Mouse (Mus musculus): ENCODE results near the gene Fthl17e. TPM values are rescaled to one million over a fixed set of nuclear protein-coding genes. Genes with fewer than 3 reads are reported as not detected.
A peak's percentile ranks its signal among the peaks of the same experiment; 100 is the strongest.
"Not testable (repeated sequence)": the region's sequence is repeated elsewhere in the genome, so short reads cannot be mapped to it uniquely, and the experiment has no call there.

Fthl17e gene
- total RNA-seq (2012; rRNA removed) = 0.42 and 1.1 TPM in 2 replicates

- H3K4me3 ChIP-seq (ENCODE audit: insufficient read depth in 1 of 2, low read depth in 1 of 2, low read length in 2 of 2, poor library complexity in 1 of 2, severe bottlenecking in 1 of 2); H3K9ac ChIP-seq (ENCODE audit: insufficient read depth, low read depth, low read length, poor library complexity, severe bottlenecking); H3K27ac ChIP-seq (ENCODE audit: insufficient read depth, low read depth, low read length, poor library complexity, severe bottlenecking); DNase-seq (ENCODE audit: low read depth, low spot score); H3K9me3 ChIP-seq (ENCODE audit: control insufficient read depth, insufficient read depth, low read depth, low read length); in situ Hi-C loops (cut with MboI; ENCODE audit: low sequenced_read_pairs in 2 of 2, unreplicated experiment in 2 of 2); H3K36me3 ChIP-seq (ENCODE audit: control insufficient read depth, insufficient read depth, low read length, poor library complexity, severe bottlenecking); H3K4me1 ChIP-seq (ENCODE audit: control insufficient read depth in 2 of 2, insufficient read depth in 2 of 2, low read length in 2 of 2, poor library complexity in 1 of 2): not testable (repeated sequence)
Observed at GRCm38 (mm10) chrX:9033193-9033592, at the start of gene Fthl17e. TSS of gene Fthl17e (plus strand) at chrX:9033493.

GRCm38 (mm10) chrX:8986655-8987054, 46.6 kb upstream of the Fthl17e start, which contains the start of gene Fthl17d:
TSS of gene Fthl17d (minus strand) at chrX:8986755.
- in situ Hi-C loops (cut with MboI; ENCODE audit: low sequenced_read_pairs in 2 of 2, unreplicated experiment in 2 of 2); H3K4me3 ChIP-seq (ENCODE audit: insufficient read depth in 1 of 2, low read depth in 1 of 2, low read length in 2 of 2, poor library complexity in 1 of 2, severe bottlenecking in 1 of 2); H3K4me1 ChIP-seq (ENCODE audit: control insufficient read depth in 2 of 2, insufficient read depth in 2 of 2, low read length in 2 of 2, poor library complexity in 1 of 2); DNase-seq (ENCODE audit: low read depth, low spot score); H3K9me3 ChIP-seq (ENCODE audit: control insufficient read depth, insufficient read depth, low read depth, low read length); H3K27ac ChIP-seq (ENCODE audit: insufficient read depth, low read depth, low read length, poor library complexity, severe bottlenecking); H3K9ac ChIP-seq (ENCODE audit: insufficient read depth, low read depth, low read length, poor library complexity, severe bottlenecking); H3K36me3 ChIP-seq (ENCODE audit: control insufficient read depth, insufficient read depth, low read length, poor library complexity, severe bottlenecking): not testable (repeated sequence)

- H3K36me3 ChIP-seq (ENCODE audit: control insufficient read depth, insufficient read depth, low read length, poor library complexity, severe bottlenecking) = no peaks in the 10 kb centered on the region
- TF ChIP-seq MAFK (IDR thresholded peaks at IDR 0.05; ENCODE audit: insufficient read depth, low read depth, low read length) (no peak), HCFC1 (IDR thresholded peaks at IDR 0.05; ENCODE audit: borderline replicate concordance, insufficient read depth, low read length) (no peak), ZNF384 (IDR thresholded peaks at IDR 0.05; ENCODE audit: low read depth, low read length) (no peak), CHD2 (IDR thresholded peaks at IDR 0.05; ENCODE audit: low read depth, low read length) (no peak), ZC3H11A (IDR thresholded peaks at IDR 0.05; ENCODE audit: borderline replicate concordance, low read depth, low read length) (no peak)
Observed at GRCm38 (mm10) chrX:9016079-9016478, 17.2 kb upstream of the Fthl17e start.

GRCm38 (mm10) chrX:9019481-9019880, 13.8 kb upstream of the Fthl17e start:
- no peaks in the 10 kb centered on the region for H3K36me3 ChIP-seq (ENCODE audit: control insufficient read depth, insufficient read depth, low read length, poor library complexity, severe bottlenecking)
- TF ChIP-seq CHD2 (IDR thresholded peaks at IDR 0.05; ENCODE audit: low read depth, low read length) (no peak), HCFC1 (IDR thresholded peaks at IDR 0.05; ENCODE audit: borderline replicate concordance, insufficient read depth, low read length) (no peak), MAFK (IDR thresholded peaks at IDR 0.05; ENCODE audit: insufficient read depth, low read depth, low read length) (no peak), ZNF384 (IDR thresholded peaks at IDR 0.05; ENCODE audit: low read depth, low read length) (no peak), ZC3H11A (IDR thresholded peaks at IDR 0.05; ENCODE audit: borderline replicate concordance, low read depth, low read length) (no peak)
- H3K9me3 ChIP-seq (ENCODE audit: control insufficient read depth, insufficient read depth, low read depth, low read length) = no peaks in the 10 kb centered on the region
- no peak overlapping the region for H3K9ac ChIP-seq (ENCODE audit: insufficient read depth, low read depth, low read length, poor library complexity, severe bottlenecking)
- in situ Hi-C loops (cut with MboI; ENCODE audit: low sequenced_read_pairs in 2 of 2, unreplicated experiment in 2 of 2) = no loop called here
- H3K4me1 ChIP-seq (ENCODE audit: control insufficient read depth in 2 of 2, insufficient read depth in 2 of 2, low read length in 2 of 2, poor library complexity in 1 of 2) = no peaks in the 10 kb centered on the region
- H3K4me3 ChIP-seq (ENCODE audit: insufficient read depth in 1 of 2, low read depth in 1 of 2, low read length in 2 of 2, poor library complexity in 1 of 2, severe bottlenecking in 1 of 2) = no peak overlapping the region
- H3K27ac ChIP-seq (ENCODE audit: insufficient read depth, low read depth, low read length, poor library complexity, severe bottlenecking) = no peak overlapping the region
- DNase-seq (ENCODE audit: low read depth, low spot score) = no peak

More at GRCm38 (mm10) chrX:9016079-9016478, 17.2 kb upstream of the Fthl17e start:
- Histone ChIP-seq H3K4me3 (ENCODE audit: insufficient read depth in 1 of 2, low read depth in 1 of 2, low read length in 2 of 2, poor library complexity in 1 of 2, severe bottlenecking in 1 of 2) (no peak overlapping the region), H3K4me1 (ENCODE audit: control insufficient read depth in 2 of 2, insufficient read depth in 2 of 2, low read length in 2 of 2, poor library complexity in 1 of 2) (no peaks in the 10 kb centered on the region), H3K9ac (ENCODE audit: insufficient read depth, low read depth, low read length, poor library complexity, severe bottlenecking) (no peak overlapping the region), H3K27ac (ENCODE audit: insufficient read depth, low read depth, low read length, poor library complexity, severe bottlenecking) (no peak overlapping the region), H3K9me3 (ENCODE audit: control insufficient read depth, insufficient read depth, low read depth, low read length) (no peaks in the 10 kb centered on the region)
- DNase-seq (ENCODE audit: low read depth, low spot score) = no peak
- in situ Hi-C loops (cut with MboI; ENCODE audit: low sequenced_read_pairs in 2 of 2, unreplicated experiment in 2 of 2) = no loop called here

- H3K9me3 ChIP-seq (ENCODE audit: control insufficient read depth, insufficient read depth, low read depth, low read length); H3K4me1 ChIP-seq (ENCODE audit: control insufficient read depth in 2 of 2, insufficient read depth in 2 of 2, low read length in 2 of 2, poor library complexity in 1 of 2); DNase-seq (ENCODE audit: low read depth, low spot score); H3K27ac ChIP-seq (ENCODE audit: insufficient read depth, low read depth, low read length, poor library complexity, severe bottlenecking); H3K4me3 ChIP-seq (ENCODE audit: insufficient read depth in 1 of 2, low read depth in 1 of 2, low read length in 2 of 2, poor library complexity in 1 of 2, severe bottlenecking in 1 of 2); in situ Hi-C loops (cut with MboI; ENCODE audit: low sequenced_read_pairs in 2 of 2, unreplicated experiment in 2 of 2); H3K36me3 ChIP-seq (ENCODE audit: control insufficient read depth, insufficient read depth, low read length, poor library complexity, severe bottlenecking); H3K9ac ChIP-seq (ENCODE audit: insufficient read depth, low read depth, low read length, poor library complexity, severe bottlenecking): not testable (repeated sequence)
Observed at GRCm38 (mm10) chrX:9041611-9042010, 8.3 kb downstream of the Fthl17e start.

GRCm38 (mm10) chrX:9060952-9061351, 27.7 kb downstream of the Fthl17e start:
- H3K27ac ChIP-seq (ENCODE audit: insufficient read depth, low read depth, low read length, poor library complexity, severe bottlenecking); H3K4me1 ChIP-seq (ENCODE audit: control insufficient read depth in 2 of 2, insufficient read depth in 2 of 2, low read length in 2 of 2, poor library complexity in 1 of 2); in situ Hi-C loops (cut with MboI; ENCODE audit: low sequenced_read_pairs in 2 of 2, unreplicated experiment in 2 of 2); H3K4me3 ChIP-seq (ENCODE audit: insufficient read depth in 1 of 2, low read depth in 1 of 2, low read length in 2 of 2, poor library complexity in 1 of 2, severe bottlenecking in 1 of 2); H3K9ac ChIP-seq (ENCODE audit: insufficient read depth, low read depth, low read length, poor library complexity, severe bottlenecking); H3K9me3 ChIP-seq (ENCODE audit: control insufficient read depth, insufficient read depth, low read depth, low read length); H3K36me3 ChIP-seq (ENCODE audit: control insufficient read depth, insufficient read depth, low read length, poor library complexity, severe bottlenecking): not testable (repeated sequence)
- DNase-seq (ENCODE audit: low read depth, low spot score) = peak; percentile 39
